Mouse (Mus musculus): ENCODE results near the gene Lrg1.

The Lrg1 gene

DNA sequence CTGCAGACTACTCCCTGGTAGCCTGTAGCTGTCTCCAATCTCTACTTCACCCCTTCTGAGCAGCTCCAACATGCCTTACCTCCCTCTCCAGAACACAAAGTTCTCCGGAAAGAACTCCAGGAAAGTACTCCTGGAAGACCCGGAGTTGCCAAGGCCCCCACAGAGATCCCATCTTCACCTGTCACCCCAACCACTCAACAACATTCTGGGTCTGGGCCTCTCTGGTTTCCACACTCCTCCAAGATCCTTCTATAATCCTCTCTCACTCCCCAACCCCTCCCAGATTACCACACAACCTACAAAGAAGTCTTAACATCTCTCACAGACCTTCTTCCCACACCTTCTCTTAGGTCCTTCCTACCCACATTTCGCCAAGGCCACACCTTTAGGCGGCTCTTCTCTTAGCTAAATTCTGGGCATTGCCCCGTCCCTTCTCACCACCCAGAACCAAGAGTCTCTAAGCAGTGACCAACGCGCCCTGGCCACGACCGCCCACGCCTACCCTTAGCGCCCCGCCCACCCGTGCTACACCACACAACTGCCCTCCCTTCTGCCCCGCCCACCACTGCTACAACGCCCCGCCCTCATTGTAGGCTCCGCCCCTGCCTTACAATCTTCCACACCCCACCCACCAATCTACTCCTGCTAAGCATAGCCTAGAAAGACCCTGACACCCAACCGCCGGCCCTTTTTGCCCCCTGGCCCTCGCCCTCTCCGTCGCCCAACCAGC lies 47.5 kb downstream of the Lrg1 start:
- peak; percentile 58 to 65 for DNase-seq (ENCODE audit: low spot score in 2 of 2)

- DNase-seq (ENCODE audit: low spot score in 2 of 2): no peak
These were observed 49.6 kb downstream of the Lrg1 start for GRCm38 (mm10) chr17:56072243-56072642.

- no peak for DNase-seq (ENCODE audit: low spot score in 2 of 2)
These were observed 50.7 kb downstream of the Lrg1 start for GRCm38 (mm10) chr17:56071126-56071525.
